Comparison of ENCODE assay signal across 14 mouse cellular contexts in genomic region chr10:42227751-42228241, GRCm38 (mm10). TPM values are rescaled to one million over a fixed set of nuclear protein-coding genes. Genes with fewer than 3 reads are reported as not detected.
A peak's percentile ranks its signal among the peaks of the same experiment; 100 is the strongest.
DNase-seq lines count a peak whose midpoint lies in the region; ATAC-seq and TF ChIP-seq lines count a peak whose summit lies in the region.
"Had no signal": no experiment of that assay in that cellular context is flagged by ENCODE, and none has a peak within 500 bp of the region (broad histone marks: within the 10 kb centered on the region; RNA-seq: fewer than 3 reads in every experiment).

No protein-coding gene starts in this region.

- no peaks in the 10 kb centered on the region for H3K9me3 ChIP-seq in midbrain, postnatal 0 days (ENCODE audit: low read length)
- H3K9me3 ChIP-seq in midbrain, embryonic 10.5 days (replicated peaks), result no peaks in the 10 kb centered on the region
- H3K9me3 ChIP-seq: embryonic facial prominence, embryonic 15.5 days; liver, embryonic 12.5 days had no signal

- intact Hi-C loops in heart, adult 2 months (cut with DNase I), result loop anchor here (2.0 kb wide), 1 partner anchor 15 kb away; no protein-coding TSS in a partner anchor

- TF ChIP-seq EP300 in heart, adult 2 months (IDR thresholded peaks at IDR 0.05; ENCODE audit: insufficient read depth, low read depth, low read length), result peak; percentile 38; the same call in 1 of the 2 replicates

- ATAC-seq in midbrain, postnatal 0 days (ENCODE audit: low FRiP score), result no peak
- ATAC-seq in megakaryocyte-erythroid progenitor cell, adult 5-6 weeks (replicated peaks; ENCODE audit: low FRiP score, low TSS enrichment, poor library complexity, severe bottlenecking), result no peak
- ATAC-seq: CD4-positive, CD25-positive, alpha-beta regulatory T cell, adult 4 months; liver, embryonic 12.5 days had no signal

- H3K4me1 ChIP-seq in heart, adult 2 months (ENCODE audit: control insufficient read depth, insufficient read depth, low read length), result peaks cover 37% of the 10 kb centered on the region
- H3K4me1 ChIP-seq in midbrain, postnatal 0 days (ENCODE audit: insufficient read depth, low read length), result no peaks in the 10 kb centered on the region
- H3K4me1 ChIP-seq in midbrain, embryonic 10.5 days, result 0 out of 2 replicates have a peak, but pooled peaks cover 3% of the 10 kb centered on the region

- TF ChIP-seq POLR2A in heart, adult 2 months (IDR thresholded peaks at IDR 0.05; ENCODE audit: insufficient read depth, low read depth, low read length), result no peak

- H3K36me3 ChIP-seq in heart, adult 2 months (ENCODE audit: control insufficient read depth, insufficient read depth, low read length), result peaks cover 5% of the 10 kb centered on the region; the same call in 1 of the 2 replicates
- no peaks in the 10 kb centered on the region for H3K36me3 ChIP-seq in midbrain, postnatal 0 days (ENCODE audit: insufficient read depth, low read length)
- H3K36me3 ChIP-seq in midbrain, embryonic 10.5 days, result no peaks in the 10 kb centered on the region

- H3K9ac ChIP-seq in heart, adult 2 months (ENCODE audit: low read depth, low read length), result no peak overlapping the region
- H3K9ac ChIP-seq in midbrain, postnatal 0 days (replicated peaks; ENCODE audit: low read length, poor library complexity, severe bottlenecking), result no peak overlapping the region
- H3K9ac ChIP-seq: embryonic facial prominence, embryonic 15.5 days; liver, embryonic 12.5 days had no signal

- peak overlapping the region; percentile 39 for H3K27ac ChIP-seq in heart, adult 2 months
- H3K27ac ChIP-seq in midbrain, postnatal 0 days (ENCODE audit: low read depth, low read length), result no peak overlapping the region
- no peak overlapping the region for H3K27ac ChIP-seq in midbrain, embryonic 10.5 days (replicated peaks)
- H3K27ac ChIP-seq: embryonic facial prominence, embryonic 15.5 days had no signal

- no peak for TF ChIP-seq CTCF in heart, adult 2 months (IDR thresholded peaks at IDR 0.05)
- no peak for TF ChIP-seq CTCF in midbrain, postnatal 0 days (IDR thresholded peaks at IDR 0.05)

- H3K4me2 ChIP-seq in midbrain, postnatal 0 days (ENCODE audit: low read depth, low read length, poor library complexity, severe bottlenecking), result no peak overlapping the region
- H3K4me2 ChIP-seq: embryonic facial prominence, embryonic 15.5 days; liver, embryonic 12.5 days had no signal

- no peaks in the 10 kb centered on the region for H3K27me3 ChIP-seq in heart, adult 2 months (ENCODE audit: control insufficient read depth, insufficient read depth, low read length)
- no peaks in the 10 kb centered on the region for H3K27me3 ChIP-seq in midbrain, postnatal 0 days (ENCODE audit: insufficient read depth, low read length)
- no peaks in the 10 kb centered on the region for H3K27me3 ChIP-seq in midbrain, embryonic 10.5 days (ENCODE audit: low read depth, poor library complexity, severe bottlenecking)
- H3K27me3 ChIP-seq: embryonic facial prominence, embryonic 15.5 days; liver, embryonic 12.5 days had no signal

- H3K79me2 ChIP-seq in heart, adult 2 months (replicated peaks; ENCODE audit: control insufficient read depth, insufficient read depth, low read length), result peaks cover 9% of the 10 kb centered on the region

- no peak overlapping the region for H3K4me3 ChIP-seq in heart, adult 2 months
- no peak overlapping the region for H3K4me3 ChIP-seq in midbrain, postnatal 0 days (ENCODE audit: low read depth, low read length)
- no peak overlapping the region for H3K4me3 ChIP-seq in midbrain, embryonic 10.5 days
- H3K4me3 ChIP-seq: embryonic facial prominence, embryonic 15.5 days; liver, embryonic 12.5 days had no signal

- 8% methylated on average over 4 of the region's 4 CpGs for WGBS in heart, adult 2 months
- WGBS in midbrain, postnatal 0 days, result 63% methylated on average over 4 of the region's 4 CpGs
- 79% methylated on average over 4 of the region's 4 CpGs for WGBS in midbrain, embryonic 10.5 days

- peak in 1 of 2 experiments; percentile 58 for DNase-seq in heart, adult 2 months
- no peak for DNase-seq in heart, postnatal 4 days
- peak; percentile 60 for DNase-seq in midbrain, postnatal 0 days (ENCODE audit: low spot score)
- no peak for DNase-seq in midbrain, embryonic 10.5 days (ENCODE audit: low spot score)
- peak; percentile 81 to 85 for DNase-seq in cerebellum, postnatal 10 days
- no peak for DNase-seq in testis, postnatal 14 days (ENCODE audit: low spot score)
- DNase-seq in thymus, postnatal 25 days, result no peak
- DNase-seq: adrenal gland, postnatal 14 days; kidney, postnatal 25 days; right cerebral cortex, postnatal 14 days had no signal

RNA-seq across cellular contexts. Expression of gene Foxo3, which starts 48.8 kb away (rescaled TPM):
- 10 to 100 TPM; 72.5 to 89.5 TPM for total RNA-seq in heart, adult 2 months (2021)
- polyA plus RNA-seq in heart, adult 2 months (2012; rRNA removed), result 26.7 and 32.7 TPM in 2 replicates
- 10 to 100 TPM; 29.4 to 33.1 TPM for total RNA-seq in heart, postnatal 4 days (2021)
- total RNA-seq in midbrain, postnatal 0 days (2014; rRNA removed), result 37.7 and 42.9 TPM in 2 replicates
- polyA plus RNA-seq in midbrain, postnatal 0 days (2015; fragmentation: Nextera tagmentation; extraction: Ambion mirVana), result 6.5 and 6.6 TPM in 2 replicates
- 2.4 TPM in 2 replicates for polyA plus RNA-seq in midbrain, embryonic 10.5 days (2016; fragmentation: Nextera tagmentation; extraction: Ambion mirVana)
- 37.6 and 51.7 TPM in 2 replicates for total RNA-seq in megakaryocyte-erythroid progenitor cell, adult 5-6 weeks (2014; fragmentation: Nextera tagmentation)
- 38.6 and 40.0 TPM in 2 replicates for total RNA-seq in megakaryocyte-erythroid progenitor cell, adult 5-6 weeks (2017)

Comparison
In these comparisons a context has a peak if more than half of its experiments do, and no peak if none do; other contexts are left out.
1. DNase-seq: peak in midbrain, postnatal 0 days (single experiment) and cerebellum, postnatal 10 days (2 of 2); none in heart, postnatal 4 days (single experiment), midbrain, embryonic 10.5 days (single experiment), testis, postnatal 14 days (single experiment) and thymus, postnatal 25 days (single experiment).